Mouse (Mus musculus) gonadal fat pad, adult 2 months (tissue): ENCODE results near the gene Soat2. TPM values are rescaled to one million over a fixed set of nuclear protein-coding genes. Genes with fewer than 3 reads are reported as not detected.

Source experiments
- DNase-seq: peaks from one replicate; pipeline ENCODE4 v3.0.0-alpha.2; 2012; ENCODE audit warnings: low read depth
- polyA plus RNA-seq: library from polyadenylated mRNA; depleted of rRNA; stranded (reverse); fragments of >200 nt; gene quantifications from 2 replicates; pipeline ENCODE4 v1.2.3, GENCODE M21; 2012; rRNA removed

Gene Soat2
- polyA plus RNA-seq, 1 experiment: 1.1 TPM

DNA sequence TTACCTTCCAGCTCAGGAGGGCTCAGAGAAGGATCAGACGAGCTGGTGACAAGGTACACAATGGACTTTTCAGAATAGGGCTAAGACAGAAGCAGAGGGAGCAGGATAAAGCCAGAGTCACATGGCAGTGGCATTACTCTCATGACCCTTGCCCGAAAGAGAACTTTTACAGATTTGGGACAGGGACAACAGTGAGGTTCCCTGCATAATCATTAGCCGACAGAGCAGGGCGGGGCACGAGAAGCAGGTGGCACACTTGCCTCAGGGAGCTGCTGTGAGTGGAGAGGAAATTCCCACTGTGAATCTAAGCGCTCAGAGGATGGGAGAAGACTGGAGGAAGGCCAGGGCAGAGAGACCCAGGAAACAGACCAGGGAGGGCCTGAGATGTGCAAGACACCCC lies 38.6 kb downstream of the Soat2 start:
- DNase-seq: no peak

DNA sequence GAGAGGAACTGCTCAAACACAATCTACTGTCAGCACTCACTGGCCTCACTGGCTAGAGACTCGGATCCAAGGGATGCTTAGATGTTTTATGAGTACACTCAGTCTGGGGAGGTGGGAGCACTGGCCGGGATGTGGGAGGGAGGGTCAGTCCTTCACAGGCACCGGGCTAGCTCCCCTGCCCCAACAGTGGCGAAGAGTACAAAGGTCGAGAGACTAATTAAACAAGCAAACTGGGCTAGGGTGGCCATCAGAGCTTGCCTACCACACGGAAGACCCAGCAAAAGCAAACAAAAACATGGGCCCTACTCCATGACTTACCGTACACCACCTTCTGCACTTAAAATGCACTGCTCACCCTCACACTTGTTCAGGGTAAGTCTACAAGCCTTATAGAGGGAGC lies 41.4 kb downstream of the Soat2 start:
- no peak for DNase-seq

DNA sequence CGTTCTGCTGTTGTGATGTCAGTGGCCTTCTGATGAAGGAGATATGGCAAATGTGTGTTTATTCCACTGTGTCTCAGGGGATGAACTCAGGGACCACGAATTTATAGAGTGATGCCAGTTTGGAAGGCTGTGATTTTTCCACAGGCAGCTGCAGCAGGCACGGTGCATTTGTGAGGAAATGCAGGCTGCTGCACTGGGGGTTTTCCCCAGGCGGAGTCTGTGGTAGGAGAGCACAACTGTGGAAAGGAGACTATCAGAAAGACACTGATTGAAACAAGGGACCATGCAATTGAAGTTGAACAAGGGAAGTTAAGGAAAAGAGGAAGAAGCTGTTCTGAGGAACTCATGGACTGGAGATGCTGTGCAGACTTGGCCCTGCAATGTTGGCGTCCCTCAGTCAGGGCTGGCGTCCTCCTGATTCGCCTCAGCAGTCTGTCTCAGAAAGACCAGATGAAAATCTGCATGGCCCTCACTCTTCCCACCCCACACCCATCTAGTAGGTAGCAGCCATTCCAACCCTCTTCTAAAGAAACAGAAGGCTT lies 42.0 kb downstream of the Soat2 start:
- DNase-seq: no peak

DNA sequence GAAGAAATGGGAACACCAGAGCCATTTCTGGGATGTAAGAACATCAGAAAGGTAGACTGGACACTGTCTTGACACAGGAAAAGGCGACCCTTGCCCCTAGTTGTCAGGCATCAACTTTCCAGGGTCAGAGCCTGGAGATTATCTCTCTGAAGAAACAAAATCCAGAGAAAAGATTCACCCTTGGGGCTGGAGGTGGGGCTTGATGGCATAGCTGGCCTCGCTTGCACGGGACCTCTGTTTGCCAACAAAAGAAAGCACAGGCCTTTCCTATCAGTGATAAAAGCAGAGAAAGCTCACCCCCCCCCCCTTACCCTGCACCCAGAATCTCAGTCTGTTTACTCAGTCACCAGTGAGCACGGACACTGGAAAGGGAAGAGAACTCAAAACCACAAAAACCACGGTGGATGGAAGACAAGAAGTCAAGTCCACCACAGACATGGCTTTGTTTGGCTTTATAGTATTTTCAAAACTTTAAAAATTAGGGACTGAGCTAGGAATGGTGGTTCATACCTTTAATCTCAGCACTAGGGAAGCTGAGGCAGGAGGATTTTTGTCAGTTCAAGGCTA lies 42.6 kb downstream of the Soat2 start:
- no peak for DNase-seq

DNA sequence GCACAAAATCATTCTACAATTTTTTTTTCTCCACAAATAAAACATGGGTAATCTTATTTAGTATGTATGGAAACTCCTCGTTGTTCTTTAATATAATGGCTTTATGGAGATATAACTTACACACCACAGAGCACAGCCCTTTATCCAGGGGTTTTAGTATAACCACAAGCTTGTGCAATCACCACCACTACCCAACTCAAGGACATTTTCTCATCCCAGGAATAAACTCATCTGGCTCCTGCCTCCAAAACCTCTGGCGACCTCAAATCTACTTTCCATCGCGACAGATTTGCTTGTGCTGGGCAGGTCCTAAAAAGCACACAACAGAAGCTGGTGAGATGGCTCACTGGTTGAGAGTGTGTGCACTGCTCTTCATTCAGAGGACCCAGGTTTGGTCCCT lies 43.3 kb downstream of the Soat2 start:
- no peak for DNase-seq

DNA sequence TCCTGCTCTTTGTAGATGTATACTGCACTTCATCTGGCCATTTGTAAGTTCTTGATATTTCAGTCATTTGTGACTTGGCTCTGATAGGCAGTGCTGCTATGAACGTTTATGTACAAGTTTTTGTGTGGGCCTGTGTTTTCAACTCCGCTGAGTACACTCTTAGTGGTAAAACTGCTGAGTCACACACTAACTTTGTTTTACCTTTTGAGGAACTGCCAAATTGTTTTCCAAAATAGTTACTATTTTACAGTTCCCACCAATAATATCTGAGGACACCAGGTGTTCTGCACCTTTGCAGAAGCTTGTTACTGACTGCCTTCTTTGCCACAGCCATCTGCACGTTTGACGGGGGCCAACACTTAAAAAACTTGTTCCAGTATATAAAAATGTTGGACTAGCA lies 44.1 kb downstream of the Soat2 start:
- no peak for DNase-seq

DNA sequence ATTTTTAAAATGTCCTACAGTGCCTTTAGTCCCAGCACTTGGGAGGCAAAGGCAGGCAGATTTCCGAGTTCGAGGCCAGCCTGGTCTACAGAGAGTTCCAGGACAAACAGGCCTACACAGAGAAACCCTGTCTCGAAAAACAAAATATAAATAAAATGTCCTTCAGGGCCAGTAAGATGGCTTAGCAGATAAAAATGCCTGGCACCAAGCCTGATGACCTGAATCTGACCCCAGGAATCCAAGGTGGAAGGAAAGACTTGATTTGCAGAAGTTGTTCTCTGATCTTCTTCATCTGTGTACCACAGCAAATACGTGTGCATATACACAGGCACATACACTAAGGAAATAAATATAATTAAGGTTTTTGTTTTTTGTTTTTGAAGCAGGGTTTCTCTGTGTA lies 45.0 kb downstream of the Soat2 start:
- no peak for DNase-seq

DNA sequence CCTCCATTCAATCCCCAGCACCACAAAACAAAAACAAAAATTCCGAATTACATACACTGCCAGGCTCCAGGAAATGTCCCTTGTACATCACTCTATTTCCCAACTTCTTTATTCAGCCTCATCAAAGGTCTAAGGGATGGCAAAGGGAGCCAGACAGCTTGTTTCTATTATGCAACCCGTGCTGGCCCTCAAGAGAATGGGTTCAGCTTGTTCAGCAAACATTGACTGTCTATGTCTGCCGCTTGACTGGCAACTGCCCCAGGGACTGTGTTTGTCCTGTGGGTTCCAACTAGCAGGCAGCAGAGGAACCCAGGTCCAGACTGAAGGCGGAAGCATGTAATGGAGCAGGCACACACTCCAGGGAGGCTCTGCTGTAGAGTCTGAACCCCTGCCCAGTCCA lies 48.5 kb downstream of the Soat2 start:
- DNase-seq: no peak

DNA sequence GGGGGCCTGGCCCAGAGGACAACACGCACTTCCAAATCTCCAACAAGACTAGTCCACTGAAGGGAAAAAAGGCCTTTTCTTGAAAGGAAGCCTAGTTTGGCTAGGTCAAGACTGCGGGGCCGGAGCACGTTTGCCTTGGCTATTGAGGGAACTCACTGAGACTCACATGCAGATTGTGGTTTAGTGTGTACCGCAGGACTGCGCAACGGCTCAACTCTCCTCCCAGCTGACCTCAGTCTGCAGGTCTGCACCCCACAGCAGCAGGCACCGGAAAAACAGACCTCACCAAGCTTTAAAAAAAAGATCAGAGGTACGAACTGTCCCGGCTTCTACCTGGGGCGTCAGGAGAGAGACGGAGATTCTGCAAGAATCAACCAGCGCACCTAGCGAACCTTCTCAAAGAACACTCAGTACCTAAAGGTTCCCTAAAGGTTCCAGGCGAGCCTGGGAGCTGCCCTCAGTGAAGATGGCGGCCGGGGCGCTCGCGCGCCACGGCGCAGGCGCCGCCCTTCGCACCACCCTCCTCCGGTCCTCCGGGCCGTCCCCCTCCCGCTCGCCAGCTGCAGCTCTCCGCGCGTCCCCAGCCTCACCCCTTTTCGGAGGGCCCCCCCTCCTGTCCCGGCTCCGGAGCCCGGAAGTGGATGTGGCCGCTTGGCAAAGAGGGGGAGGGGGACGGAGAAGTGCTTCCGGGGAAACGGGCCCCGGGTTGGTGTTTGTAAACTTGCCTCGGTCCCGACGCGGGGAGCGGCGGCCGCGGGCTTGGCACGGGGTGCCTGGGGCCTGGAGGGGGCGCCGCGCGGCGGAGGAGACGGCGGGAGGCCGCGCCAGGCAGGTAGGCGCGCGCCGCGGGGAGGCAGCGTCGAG lies 52.9 kb downstream of the Soat2 start, which contains the start of gene Zfp740:
Zfp740 (plus strand) TSS at position 279 of the 864 bp plus-strand sequence.
- no peak for DNase-seq

DNA sequence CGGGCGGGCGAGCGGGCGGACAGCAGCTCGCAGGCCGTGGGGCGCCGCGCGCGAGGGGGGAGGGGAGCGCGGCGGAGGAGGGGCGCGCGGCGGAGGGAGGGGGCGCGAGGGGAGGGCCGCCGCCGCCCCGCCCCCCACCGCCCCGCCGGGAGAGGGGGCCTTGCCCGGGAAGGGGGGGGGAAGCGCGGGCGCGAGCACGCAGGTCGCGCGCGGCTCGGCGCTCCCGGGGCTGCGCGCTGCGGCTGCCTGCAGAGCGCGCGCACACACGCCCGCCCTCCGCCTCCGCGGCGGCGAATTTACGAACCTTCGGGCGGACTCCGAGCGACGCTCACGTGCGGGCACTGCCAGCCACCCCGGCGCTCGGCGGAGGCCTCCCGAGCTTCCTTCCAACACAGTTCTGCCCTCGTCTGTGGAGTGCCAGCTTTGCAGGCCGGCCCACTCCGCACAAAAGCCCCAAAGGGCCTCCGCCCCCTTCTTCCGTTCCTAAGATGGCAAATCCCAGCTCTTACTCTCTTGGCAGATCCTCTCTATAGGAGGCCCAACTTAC lies 53.6 kb downstream of the Soat2 start:
- peak; percentile 79 for DNase-seq

DNA sequence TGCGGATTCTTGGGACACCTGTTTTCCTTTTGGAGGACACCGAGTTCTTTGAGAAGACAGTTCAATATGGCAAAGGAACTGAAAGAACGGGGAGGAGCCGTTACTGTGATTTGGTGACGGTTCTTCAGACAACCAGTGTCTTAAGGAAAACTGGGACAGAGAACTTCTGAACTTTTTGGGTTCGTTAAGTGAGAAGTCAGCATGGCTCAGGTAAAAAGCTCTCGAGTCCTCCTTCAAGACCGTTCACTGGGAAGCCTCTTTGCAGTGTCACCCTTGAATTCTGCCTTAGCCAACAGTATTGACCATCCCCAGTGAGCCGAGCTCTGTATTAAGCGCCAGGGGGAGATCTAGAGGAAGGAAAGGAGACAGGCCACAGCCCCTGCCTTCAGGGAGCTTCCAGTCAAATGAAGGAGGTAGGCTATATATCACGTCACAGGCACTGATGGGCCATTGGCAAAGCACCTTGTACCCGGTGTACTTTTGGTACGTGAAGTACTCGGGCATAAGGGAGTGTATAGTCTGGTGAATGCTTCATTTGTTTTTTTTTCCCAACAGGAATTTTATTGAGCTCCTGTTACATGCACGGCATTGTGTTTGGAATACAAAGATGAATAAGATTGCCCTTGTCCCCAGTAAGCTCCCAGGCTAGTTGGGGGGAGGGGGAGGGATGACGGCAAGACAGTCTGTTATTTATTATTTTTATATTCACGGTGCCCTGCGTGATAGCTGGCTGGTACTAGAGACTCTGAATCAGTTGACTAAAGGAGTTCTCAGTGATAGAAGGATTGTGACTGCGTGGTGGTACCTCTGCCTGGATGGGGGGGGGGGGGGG lies 54.6 kb downstream of the Soat2 start, which contains the start of gene Csad:
Csad (minus strand) TSS at position 51 of the 832 bp plus-strand sequence.
- DNase-seq: no peak

DNA sequence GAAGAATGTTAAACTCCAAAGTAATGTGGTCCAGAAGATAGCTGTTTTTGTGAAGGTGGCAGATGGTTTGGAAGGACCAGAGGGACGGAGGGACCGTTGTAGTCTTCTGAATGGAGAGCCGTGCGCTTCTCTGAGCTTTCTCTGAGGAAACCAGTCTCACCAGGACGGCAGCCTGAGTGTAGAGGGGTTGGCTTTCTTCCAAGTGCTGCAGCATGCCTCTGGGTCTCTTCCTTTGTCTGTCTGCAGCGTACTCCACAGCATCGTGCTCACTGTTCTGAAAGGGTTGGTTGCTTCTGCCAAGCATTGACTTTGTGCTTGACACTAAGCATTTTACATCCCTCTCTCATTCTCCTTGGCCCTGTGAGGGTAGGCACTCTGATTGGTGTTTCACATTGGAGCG lies 55.5 kb downstream of the Soat2 start:
- DNase-seq: no peak

DNA sequence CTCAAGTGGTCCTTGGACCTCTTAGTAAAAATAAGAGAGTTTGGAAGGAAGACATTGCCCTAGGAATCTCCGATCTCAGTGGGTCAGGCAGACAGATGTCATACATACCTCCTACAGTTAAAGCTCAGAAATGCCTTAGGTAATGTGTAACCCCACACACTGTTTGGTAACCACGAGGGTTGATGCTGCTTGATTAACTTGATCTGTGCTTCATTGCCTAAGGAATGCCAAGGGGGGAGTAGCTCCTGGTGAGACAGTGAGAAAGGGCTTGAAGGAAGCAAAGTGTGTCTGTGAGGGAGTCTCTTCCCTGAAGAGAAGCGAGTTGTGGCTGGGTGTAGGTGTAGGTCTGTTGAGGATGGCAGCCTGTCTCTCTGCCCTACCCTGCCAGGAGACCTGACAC lies 57.0 kb downstream of the Soat2 start:
- DNase-seq: no peak

DNA sequence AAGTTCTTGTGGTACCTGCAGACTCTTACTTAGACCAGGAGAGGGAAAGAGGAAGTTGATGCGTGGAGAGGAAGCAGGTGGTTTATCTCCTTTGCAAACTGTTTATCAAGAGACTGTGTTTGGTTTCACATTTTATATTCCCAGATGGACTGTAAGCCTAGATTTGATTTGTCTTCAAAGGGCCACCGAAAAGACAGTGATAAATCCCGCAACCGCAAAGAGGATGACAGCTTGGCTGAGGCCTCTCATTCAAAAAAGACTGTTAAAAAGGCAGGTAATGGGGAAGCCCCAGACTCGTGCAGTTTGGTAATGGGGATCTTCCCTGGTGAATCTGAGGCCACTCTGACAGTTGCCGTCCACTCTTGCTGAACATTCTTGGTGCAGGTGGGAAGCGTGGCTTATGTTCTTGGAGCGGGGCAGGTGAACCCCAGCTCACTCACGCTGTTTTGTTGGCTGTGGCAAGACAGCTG lies 57.8 kb downstream of the Soat2 start:
- DNase-seq: no peak

DNA sequence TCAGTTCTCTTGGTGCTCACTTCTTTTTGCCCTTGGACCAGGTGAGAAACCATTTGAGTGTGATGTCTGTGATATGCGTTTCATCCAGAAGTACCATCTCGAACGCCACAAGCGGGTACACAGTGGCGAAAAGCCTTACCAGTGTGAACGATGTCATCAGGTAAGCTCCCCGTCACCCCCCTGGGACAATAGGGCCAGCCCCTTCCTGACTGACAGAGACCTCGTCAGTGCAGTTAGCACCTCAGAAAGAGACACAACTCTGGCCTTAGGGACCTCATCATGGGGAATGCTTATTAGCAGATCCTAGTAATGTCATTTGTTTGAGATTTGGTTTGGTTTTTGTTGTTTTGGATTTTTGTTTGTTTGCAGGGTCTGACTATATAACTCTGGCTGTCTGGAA lies 58.8 kb downstream of the Soat2 start:
- no peak for DNase-seq

DNA sequence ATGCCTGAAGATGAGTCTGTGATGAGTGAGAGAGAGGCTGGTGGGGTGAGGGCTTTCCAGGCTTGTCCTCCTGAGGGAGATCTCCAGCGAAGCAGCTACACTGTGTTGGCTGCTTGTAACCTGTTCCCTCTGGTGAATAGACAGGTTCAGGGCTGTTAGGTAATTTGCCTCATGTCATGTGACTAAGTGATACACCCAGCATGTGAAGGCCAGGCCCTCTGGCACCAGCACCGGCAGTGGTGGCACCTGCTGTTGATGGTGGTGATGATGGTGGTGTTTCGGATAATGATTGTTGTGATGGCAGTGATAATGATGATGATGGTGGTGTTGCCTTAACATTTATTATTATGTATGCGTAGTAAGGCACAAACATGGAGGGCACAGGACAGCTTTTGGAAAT lies 60.5 kb downstream of the Soat2 start:
- no peak for DNase-seq

DNA sequence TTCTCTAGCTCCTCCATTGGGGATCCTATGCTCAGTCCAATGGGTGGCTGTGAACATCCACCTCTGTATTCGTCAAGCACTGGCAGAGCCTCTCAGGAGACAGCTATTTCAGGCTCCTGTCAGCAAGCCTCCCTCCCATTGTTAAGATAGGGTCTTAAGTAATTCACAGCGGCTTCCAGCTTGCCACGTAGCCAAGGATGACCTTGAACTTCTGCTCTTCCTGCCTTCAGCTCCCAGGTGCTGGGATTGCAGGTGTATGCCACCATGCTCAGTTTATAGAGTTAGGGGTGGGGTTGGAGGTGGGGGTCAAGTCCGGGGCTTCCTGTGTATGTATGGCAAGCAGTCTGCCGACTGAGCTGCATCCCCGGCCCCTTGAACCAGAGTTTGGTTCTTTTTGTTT lies 61.6 kb downstream of the Soat2 start:
- no peak for DNase-seq

Other genes starting within 250 kb of the Soat2 start
- 0.41 and 2.0 TPM in 2 replicates for gene Krt4, start 225.8 kb upstream of the Soat2 start, polyA plus RNA-seq
- 3.8 and 9.8 TPM in 2 replicates for gene Krt79, start 210.2 kb upstream of the Soat2 start, polyA plus RNA-seq
- 0.35 and 0.38 TPM in 2 replicates for gene Krt78, start 196.2 kb upstream of the Soat2 start, polyA plus RNA-seq
- 186 and 255 TPM in 2 replicates for gene Krt8, start 146.0 kb upstream of the Soat2 start, polyA plus RNA-seq
- 184 and 254 TPM in 2 replicates for gene Krt18, start 122.3 kb upstream of the Soat2 start, polyA plus RNA-seq
- gene Eif4b, start 76.8 kb upstream of the Soat2 start, polyA plus RNA-seq: 72.3 and 133 TPM in 2 replicates
- 92.6 and 151 TPM in 2 replicates for gene Tns2, start 50.1 kb upstream of the Soat2 start, polyA plus RNA-seq
- gene Spryd3, start 14.3 kb upstream of the Soat2 start, polyA plus RNA-seq: 60.3 and 67.4 TPM in 2 replicates
- 136 and 152 TPM in 2 replicates for gene Igfbp6, start 6.2 kb upstream of the Soat2 start, polyA plus RNA-seq
- 42.2 and 42.7 TPM in 2 replicates for gene Zfp740, start 52.7 kb downstream of the Soat2 start, polyA plus RNA-seq
- gene Csad, start 54.2 kb downstream of the Soat2 start, polyA plus RNA-seq: 237 and 241 TPM in 2 replicates
- 4.6 and 5.6 TPM in 2 replicates for gene Itgb7, start 81.4 kb downstream of the Soat2 start, polyA plus RNA-seq
- gene Rarg, start 107.0 kb downstream of the Soat2 start, polyA plus RNA-seq: 35.1 and 37.8 TPM in 2 replicates
- gene Gm9918, start 120.0 kb downstream of the Soat2 start, polyA plus RNA-seq: 0.25 and 0.27 TPM in 2 replicates
- gene Mfsd5, start 128.9 kb downstream of the Soat2 start, polyA plus RNA-seq: 66.9 and 89.6 TPM in 2 replicates
- 2.9 and 7.1 TPM in 2 replicates for gene Espl1, start 145.7 kb downstream of the Soat2 start, polyA plus RNA-seq
- gene Pfdn5, start 175.6 kb downstream of the Soat2 start, polyA plus RNA-seq: 179 and 237 TPM in 2 replicates
- 52.7 and 56.4 TPM in 2 replicates for gene Myg1, start 181.2 kb downstream of the Soat2 start, polyA plus RNA-seq
- gene Aaas, start 200.2 kb downstream of the Soat2 start, polyA plus RNA-seq: 21.5 and 27.0 TPM in 2 replicates
- gene Sp7, start 216.7 kb downstream of the Soat2 start, polyA plus RNA-seq: 0.12 and 0.18 TPM in 2 replicates